Mouse (Mus musculus) spleen, postnatal 14 days (tissue): ENCODE data around the gene Gm13697.
A peak's percentile ranks its signal among the peaks of the same experiment; 100 is the strongest.
"Not testable (repeated sequence)": the region's sequence is repeated elsewhere in the genome, so short reads cannot be mapped to it uniquely, and the experiment has no call there.

Experiments
- DNase-seq, 2 experiments: peaks; one replicate each; pipeline ENCODE4 v3.0.0; 2021 to 2022; ENCODE audit warnings: low spot score in 2 of 2

Gm13697 gene

DNA sequence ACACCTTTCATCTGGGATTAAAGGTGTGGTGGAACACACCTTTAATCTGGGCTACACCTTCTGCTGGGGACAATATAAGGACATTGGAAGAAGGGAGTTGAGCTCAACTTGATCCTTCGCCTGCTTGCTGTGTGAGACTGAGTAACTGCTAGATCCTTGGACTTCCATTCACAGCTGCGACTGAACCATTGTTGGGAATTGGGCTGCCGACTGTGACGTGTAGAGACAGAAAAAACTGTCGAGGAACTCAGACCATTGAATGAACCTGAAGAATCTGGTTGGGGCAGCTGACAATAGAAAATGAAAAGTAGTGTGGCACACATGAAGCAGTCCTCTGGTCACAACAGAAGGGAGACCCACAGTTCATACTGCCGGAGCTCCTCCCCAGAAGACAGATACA is at the start of gene Gm13697:
Gm13697 (plus strand) TSS at position 301 of the 400 bp plus-strand sequence.
- DNase-seq = not testable (repeated sequence)

DNA sequence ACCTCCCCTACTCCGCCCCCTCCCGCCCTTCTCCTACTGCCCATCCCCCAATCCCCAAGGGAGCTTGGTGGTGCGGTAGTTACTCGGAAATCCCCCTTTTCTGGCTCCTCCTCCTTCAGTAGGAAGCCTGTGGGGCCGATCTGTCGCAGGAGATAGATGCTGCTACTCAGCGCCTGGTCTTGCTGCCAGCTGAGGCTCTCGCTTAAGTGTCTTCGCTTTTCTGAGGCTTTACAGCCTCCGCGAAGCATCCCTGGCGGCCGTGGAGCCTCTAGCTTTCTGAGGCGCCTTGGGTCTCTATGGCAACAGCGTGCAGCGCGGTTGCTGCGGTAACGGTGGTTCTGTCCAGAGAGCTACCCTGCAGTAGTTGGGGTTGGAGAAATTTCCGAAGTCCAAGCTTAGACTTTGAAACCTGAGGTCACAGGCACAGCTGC is 43.6 kb upstream of the Gm13697 start, which contains the start of gene Zswim2:
Zswim2 (minus strand) TSS at position 298 of the 431 bp plus-strand sequence.
- DNase-seq = peak in 1 of 2 experiments; percentile 7

DNA sequence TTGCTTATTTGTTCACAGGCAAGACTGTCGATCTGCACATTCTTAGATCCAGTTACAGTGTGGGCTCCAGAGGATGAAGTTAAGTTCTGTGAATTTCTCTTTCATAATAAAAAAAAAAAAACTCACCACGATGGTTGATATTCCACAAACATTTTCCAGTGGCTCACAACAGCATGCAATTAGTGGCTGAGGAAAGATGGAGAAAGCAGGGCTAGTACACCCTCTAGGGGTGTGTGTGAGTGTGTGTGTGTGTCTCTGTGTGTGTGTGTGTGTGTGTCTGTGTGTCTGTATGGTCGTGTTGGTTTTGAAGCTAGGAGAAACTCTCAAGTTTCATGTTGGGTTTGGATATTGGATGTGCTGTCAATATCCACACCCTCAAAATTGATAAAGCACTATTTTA is 43.2 kb upstream of the Gm13697 start:
- DNase-seq = no peak

DNA sequence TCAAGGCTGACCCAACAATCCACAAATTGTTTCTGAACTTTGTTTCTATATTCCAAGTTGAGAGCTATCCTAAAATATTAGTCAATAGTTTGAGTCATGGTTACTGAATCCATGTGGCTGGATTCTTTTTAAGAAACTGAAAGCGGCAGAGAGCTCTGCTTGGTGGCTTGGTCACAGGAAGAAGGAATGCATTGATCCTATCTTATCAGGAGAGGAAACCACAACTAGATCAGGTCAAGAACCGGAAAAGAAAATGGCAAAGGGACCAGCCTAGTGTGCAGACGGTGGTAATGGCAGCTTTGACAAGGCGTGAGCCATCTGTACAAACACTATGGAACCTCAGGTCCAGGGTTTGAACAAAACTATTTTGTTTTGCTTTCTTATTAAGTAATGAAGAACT is 42.8 kb upstream of the Gm13697 start:
- no peak for DNase-seq

DNA sequence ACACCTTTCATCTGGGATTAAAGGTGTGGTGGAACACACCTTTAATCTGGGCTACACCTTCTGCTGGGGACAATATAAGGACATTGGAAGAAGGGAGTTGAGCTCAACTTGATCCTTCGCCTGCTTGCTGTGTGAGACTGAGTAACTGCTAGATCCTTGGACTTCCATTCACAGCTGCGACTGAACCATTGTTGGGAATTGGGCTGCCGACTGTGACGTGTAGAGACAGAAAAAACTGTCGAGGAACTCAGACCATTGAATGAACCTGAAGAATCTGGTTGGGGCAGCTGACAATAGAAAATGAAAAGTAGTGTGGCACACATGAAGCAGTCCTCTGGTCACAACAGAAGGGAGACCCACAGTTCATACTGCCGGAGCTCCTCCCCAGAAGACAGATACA is 29.1 kb upstream of the Gm13697 start, which contains the start of gene Gm13698:
Gm13698 (plus strand) TSS at position 301 of the 400 bp plus-strand sequence.
- DNase-seq = not testable (repeated sequence)

DNA sequence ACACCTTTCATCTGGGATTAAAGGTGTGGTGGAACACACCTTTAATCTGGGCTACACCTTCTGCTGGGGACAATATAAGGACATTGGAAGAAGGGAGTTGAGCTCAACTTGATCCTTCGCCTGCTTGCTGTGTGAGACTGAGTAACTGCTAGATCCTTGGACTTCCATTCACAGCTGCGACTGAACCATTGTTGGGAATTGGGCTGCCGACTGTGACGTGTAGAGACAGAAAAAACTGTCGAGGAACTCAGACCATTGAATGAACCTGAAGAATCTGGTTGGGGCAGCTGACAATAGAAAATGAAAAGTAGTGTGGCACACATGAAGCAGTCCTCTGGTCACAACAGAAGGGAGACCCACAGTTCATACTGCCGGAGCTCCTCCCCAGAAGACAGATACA is 23.3 kb upstream of the Gm13697 start, which contains the start of gene Gm13693:
Gm13693 (plus strand) TSS at position 301 of the 400 bp plus-strand sequence.
- not testable (repeated sequence) for DNase-seq

DNA sequence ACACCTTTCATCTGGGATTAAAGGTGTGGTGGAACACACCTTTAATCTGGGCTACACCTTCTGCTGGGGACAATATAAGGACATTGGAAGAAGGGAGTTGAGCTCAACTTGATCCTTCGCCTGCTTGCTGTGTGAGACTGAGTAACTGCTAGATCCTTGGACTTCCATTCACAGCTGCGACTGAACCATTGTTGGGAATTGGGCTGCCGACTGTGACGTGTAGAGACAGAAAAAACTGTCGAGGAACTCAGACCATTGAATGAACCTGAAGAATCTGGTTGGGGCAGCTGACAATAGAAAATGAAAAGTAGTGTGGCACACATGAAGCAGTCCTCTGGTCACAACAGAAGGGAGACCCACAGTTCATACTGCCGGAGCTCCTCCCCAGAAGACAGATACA is 17.5 kb upstream of the Gm13697 start, which contains the start of gene Gm13695:
Gm13695 (plus strand) TSS at position 301 of the 400 bp plus-strand sequence.
- DNase-seq = not testable (repeated sequence)

DNA sequence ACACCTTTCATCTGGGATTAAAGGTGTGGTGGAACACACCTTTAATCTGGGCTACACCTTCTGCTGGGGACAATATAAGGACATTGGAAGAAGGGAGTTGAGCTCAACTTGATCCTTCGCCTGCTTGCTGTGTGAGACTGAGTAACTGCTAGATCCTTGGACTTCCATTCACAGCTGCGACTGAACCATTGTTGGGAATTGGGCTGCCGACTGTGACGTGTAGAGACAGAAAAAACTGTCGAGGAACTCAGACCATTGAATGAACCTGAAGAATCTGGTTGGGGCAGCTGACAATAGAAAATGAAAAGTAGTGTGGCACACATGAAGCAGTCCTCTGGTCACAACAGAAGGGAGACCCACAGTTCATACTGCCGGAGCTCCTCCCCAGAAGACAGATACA is 11.7 kb upstream of the Gm13697 start, which contains the start of gene Gm13696:
Gm13696 (plus strand) TSS at position 301 of the 400 bp plus-strand sequence.
- DNase-seq = not testable (repeated sequence)

DNA sequence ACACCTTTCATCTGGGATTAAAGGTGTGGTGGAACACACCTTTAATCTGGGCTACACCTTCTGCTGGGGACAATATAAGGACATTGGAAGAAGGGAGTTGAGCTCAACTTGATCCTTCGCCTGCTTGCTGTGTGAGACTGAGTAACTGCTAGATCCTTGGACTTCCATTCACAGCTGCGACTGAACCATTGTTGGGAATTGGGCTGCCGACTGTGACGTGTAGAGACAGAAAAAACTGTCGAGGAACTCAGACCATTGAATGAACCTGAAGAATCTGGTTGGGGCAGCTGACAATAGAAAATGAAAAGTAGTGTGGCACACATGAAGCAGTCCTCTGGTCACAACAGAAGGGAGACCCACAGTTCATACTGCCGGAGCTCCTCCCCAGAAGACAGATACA is 5.9 kb upstream of the Gm13697 start, which contains the start of gene Gm13694:
Gm13694 (plus strand) TSS at position 301 of the 400 bp plus-strand sequence.
- not testable (repeated sequence) for DNase-seq

DNA sequence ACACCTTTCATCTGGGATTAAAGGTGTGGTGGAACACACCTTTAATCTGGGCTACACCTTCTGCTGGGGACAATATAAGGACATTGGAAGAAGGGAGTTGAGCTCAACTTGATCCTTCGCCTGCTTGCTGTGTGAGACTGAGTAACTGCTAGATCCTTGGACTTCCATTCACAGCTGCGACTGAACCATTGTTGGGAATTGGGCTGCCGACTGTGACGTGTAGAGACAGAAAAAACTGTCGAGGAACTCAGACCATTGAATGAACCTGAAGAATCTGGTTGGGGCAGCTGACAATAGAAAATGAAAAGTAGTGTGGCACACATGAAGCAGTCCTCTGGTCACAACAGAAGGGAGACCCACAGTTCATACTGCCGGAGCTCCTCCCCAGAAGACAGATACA is 5.7 kb downstream of the Gm13697 start, which contains the start of gene Gm13691:
Gm13691 (plus strand) TSS at position 301 of the 400 bp plus-strand sequence.
- DNase-seq = not testable (repeated sequence)

DNA sequence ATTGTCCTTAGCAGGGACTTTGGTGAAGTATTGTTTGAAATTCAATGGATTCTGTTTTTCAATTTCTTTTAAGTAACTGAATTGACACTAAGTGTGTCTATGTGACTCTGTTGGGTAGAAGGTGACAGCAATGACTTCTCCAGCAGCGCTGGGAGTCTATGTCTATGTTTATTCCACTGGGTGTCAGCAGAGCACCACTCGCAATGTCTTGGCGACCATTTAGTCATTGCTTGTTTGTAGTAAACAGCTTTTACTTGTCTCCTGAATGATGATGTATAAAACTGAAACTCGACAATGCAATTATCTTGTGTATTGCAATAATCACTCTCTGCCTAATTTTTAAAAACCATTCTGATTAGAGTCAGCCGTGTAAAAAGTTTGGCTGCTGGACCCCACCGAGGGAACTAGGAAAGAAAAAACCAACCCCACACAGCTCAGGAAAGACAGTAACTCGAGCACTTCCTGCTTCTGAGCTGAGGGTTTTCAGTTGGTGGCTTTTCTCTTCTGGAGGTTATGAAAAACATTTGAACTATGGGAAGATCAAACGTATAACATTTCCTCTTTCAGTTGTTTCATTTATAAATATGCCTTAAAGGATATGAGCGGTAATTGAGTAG is 9.2 kb downstream of the Gm13697 start:
- not testable (repeated sequence) for DNase-seq

DNA sequence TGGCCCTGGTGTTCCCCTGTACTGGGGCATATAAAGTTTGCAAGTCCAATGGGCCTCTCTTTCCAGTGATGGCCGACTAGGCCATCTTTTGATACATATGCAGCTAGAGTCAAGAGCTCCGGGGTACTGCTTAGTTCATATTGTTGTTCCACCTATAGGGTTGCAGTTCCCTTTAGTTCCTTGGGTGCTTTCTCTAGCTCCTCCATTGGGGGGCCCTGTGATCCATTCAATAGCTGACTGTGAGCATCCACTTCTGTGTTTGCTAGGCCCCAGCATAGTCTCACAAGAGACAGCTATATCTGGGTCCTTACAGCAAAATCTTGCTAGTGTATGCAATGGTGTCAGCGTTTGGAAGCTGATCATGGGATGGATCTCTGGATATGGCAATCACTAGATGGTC is 10.0 kb downstream of the Gm13697 start:
- not testable (repeated sequence) for DNase-seq

DNA sequence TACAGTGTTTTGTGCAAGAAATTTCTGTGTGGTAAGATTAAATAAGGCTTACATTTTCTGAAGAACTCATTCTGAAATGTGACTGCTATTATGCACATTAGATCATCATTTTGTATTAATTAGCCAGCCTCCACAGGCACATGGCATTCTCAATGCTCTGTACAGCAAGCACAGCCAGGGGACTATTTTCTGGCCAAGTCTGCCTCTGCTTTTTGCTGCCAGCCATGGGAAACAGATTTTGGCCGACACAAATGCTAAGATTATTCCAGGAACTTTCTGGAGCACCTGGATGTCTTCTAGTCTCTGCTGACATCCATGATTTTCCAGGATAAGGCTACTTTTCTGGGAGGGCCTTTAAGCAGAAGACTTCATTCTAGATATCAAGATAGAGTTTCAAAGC is 24.4 kb downstream of the Gm13697 start:
- no peak for DNase-seq

DNA sequence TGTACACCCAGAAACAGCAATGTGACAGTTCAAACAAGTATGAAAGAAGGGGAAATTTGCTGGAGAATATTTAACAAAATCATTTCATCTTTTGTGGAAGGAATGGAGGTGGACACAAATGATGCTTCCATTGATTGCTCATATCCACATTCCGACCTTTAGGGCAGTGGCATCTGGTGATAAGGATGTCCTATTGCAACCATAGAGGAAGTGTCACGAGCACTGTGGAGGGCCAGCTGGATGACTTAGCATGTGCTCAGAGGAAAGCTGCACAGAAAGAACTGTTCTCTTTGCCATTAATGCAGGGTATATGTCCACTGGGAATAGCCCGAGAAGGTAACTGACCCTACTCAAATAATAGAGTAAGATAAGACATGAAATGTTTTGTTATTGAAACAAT is 25.3 kb downstream of the Gm13697 start:
- DNase-seq = no peak

DNA sequence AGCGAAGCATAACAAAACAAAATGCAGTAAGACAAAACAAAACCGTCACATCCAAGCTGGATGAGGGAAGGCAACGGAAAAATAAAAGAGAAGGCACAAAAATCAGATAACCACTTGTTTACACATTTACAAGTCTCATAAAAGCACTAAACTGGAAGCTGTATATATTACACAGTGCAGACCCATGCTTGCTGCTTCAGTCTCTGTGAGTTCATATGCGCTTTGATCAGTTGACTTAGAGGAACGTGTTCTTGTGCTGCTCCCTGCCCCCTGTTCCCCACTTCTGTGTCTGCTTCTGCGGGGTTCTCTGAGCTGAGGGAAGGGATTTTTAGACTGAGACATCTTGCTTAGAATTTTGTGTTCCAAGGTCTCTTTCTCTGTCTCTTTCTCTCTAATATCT is 30.0 kb downstream of the Gm13697 start:
- no peak for DNase-seq

DNA sequence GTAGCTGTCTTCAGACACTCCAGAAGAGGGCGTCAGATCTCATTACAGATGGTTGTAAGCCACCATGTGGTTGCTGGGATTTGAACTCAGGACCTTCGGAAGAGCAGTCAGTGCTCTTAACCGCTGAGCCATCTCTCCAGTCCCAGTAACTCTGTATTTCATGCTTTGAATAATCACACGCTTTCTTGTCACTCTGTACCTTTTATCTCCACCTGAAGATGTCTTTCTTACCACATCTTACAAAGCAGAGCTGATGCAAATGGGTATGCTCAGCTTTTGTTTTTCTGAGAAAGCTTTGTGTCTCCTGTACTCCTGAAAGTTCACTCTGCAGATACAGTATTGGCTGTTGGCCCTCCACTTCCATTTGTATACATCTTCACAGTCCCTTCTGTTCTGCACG is 31.7 kb downstream of the Gm13697 start:
- not testable (repeated sequence) for DNase-seq

DNA sequence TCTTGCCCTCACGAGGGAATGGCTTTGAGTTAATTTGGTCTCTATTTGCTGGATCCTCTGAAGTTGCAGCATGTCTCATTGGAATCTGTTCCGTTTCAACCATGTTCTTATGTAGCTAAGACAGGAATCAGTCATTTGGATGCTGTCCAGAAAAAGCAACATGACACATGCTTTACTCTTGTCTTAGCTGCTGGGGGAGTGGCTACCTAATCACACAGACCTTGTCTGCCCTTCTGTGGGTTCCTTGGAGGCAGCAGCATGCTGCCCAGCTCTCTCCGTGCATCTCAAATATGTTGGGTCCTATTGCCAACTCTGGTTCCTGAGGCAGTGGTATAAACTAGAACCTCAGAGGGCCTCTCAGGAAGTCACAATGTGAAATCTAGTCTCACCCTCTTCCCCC is 33.8 kb downstream of the Gm13697 start:
- no peak for DNase-seq

DNA sequence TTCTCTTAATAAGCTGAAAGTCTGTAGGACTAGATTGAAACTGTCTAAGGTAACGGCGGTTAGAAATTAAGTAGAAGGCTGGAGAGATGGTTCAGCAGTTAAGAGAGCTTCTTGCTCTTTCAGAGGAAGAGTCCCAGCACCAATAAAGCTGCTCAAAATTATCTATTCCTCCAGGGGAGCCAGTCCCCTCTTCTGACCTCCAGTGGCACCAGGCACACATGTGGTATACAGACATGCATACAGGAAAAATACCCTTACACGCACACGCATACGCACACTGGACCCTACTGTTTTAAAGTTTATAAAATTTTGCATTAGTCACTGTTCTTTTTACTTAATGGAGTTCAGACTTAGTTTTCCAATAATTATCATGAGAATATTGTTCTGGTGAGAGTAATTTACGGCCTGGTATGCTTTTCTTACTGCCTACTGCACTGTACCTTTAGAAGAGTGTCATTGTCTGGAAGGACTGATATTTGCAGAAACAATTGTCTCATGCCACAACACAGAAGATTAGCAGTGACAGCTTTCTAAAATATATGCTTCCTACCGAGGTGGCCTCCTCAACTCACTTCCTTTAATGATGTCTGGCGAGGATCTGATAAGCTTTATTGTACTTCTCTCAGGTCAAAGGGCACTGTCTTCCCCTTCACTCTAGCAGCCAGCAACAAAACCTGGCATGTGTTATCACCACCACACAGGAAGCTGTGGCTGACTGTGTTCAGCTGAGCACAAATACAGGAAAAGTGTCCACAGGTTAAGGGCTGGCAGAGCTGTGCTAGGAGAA is 35.2 kb downstream of the Gm13697 start:
- no peak for DNase-seq

DNA sequence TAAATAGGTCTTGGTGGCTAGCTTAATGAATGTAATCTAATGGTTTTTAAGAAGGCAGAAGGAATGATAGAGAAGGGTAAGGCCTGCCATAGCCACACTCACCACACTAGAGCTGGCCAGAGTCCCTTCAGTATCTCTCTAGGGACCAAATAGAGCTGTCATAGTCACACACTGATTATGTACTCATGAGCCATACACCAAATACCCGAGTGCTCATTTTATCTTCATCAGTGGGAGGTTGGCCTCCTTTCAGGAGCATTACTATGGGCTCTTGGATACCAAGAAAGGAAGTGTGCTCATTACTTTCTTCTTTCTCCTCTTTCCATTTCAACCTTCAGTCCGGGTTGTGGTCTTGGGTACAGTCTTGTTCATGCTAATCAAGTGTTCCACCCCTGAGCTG is 37.4 kb downstream of the Gm13697 start:
- no peak for DNase-seq

DNA sequence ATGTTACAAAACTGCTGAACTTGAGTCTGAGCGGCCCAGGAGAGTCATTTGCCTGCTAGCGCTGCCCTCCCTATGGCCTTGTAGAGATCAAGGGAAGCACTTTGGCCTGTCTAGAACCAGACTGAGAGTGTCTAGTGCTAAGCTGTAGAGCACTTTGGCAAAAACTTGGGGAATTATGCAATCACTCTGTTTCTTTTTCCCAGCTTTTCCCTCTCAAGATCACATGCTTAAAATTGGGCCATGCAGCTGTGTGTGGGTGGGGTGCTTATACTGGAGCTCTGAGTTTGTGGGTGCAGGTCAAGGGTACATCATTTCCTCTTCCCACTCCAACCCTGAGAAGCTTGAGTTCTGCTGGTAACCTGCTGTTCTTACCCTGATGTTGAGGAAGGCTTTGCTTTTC is 38.4 kb downstream of the Gm13697 start:
- no peak for DNase-seq

DNA sequence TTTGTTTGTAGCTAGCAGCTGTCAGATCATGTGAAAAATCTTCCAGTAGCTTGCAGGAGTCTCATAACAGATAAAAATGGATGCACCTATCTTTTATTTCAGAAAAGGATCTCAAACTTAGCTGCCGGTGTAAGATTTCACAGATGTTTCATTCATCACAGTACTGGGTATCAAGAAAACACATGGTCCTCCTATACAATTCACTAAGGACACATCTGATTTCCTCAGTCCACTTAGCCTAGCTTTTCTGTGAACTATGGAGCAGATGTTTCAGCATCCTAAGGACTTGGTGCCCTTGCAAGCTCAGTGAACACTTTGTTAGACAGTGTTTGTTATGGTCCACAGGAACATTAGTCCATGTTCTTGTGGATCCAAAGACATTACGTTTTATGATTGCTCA is 38.8 kb downstream of the Gm13697 start:
- no peak for DNase-seq

DNA sequence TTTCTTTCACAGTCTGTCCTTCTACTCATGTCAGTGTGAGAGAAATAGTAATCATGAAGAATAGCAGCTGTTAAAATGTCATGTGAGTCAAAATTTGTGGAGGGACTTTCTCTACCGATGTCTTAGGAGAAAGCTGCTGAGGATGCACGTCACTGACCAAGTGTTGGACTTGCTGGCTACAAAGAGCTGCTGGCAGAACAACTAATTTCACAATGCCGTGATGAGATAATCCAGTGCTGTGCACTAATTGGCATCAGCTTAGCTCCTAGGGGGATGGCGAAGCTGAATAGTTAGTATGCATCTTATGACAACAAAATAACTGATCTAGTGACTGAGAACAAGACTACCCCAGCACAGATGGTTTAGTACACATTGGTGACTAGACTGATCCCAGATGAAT is 40.7 kb downstream of the Gm13697 start:
- no peak for DNase-seq
